Mouse (Mus musculus): ENCODE data around the gene Gpr162.
"Not testable (repeated sequence)": the region's sequence is repeated elsewhere in the genome, so short reads cannot be mapped to it uniquely, and the experiment has no call there.

Gpr162 gene

DNA sequence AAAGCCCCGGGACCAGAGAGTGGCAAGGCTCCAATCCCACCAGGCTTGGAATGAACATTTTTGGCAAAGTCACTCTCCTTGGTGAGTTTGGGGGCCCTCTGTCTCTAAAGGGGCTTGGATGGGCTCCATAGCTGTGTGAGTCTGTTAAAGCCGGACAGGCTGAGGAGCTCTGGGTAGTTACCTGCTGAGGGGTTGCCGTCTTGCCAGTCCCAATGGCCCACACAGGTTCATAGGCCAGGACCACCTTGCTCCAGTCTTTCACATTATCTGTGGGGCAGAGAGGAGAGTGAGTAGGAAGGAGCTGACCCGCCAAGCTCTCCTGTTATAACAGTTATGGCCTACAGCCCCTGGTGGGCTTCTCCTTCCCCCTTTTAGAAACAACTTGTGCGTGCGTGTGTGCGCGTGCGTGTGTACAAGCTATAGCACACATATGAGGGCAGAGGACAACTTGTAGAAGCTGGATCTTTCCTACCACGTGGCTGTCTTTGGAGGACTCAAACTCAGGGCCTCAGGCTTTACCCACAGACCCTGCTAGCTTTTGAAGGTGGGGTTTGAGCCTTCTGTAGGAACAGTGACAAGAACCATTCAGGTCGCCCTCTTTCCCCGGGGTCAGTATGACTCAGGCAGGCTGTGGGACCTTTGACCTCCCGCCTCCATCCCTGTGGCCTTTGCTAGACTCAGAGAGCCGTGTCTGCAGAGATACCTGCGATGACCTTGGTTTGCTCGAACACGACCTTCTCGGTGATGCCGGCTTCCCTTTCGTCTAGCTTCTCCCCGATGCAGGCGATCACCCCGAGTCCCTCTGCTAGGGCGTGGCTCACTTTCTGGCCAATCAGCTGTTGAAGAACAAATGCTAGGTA, 51.9 kb downstream of the Gpr162 start:
- DNase-seq (ENCODE audit: low spot score in 2 of 2), result no peak

DNA sequence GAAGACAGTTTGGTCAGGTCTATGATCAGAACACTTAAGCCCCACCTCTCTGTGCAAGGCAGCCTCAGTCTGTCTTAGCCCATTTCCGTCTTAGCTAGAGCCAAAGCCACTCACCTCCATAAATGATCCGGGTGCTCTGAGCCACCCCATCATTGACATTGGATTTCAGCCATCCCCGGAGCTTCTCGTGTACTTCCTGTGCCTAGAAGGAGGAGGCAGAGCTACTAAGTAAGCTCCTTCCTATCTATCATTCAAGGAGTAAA, 52.4 kb downstream of the Gpr162 start:
- DNase-seq (ENCODE audit: low spot score in 2 of 2), result no peak

DNA sequence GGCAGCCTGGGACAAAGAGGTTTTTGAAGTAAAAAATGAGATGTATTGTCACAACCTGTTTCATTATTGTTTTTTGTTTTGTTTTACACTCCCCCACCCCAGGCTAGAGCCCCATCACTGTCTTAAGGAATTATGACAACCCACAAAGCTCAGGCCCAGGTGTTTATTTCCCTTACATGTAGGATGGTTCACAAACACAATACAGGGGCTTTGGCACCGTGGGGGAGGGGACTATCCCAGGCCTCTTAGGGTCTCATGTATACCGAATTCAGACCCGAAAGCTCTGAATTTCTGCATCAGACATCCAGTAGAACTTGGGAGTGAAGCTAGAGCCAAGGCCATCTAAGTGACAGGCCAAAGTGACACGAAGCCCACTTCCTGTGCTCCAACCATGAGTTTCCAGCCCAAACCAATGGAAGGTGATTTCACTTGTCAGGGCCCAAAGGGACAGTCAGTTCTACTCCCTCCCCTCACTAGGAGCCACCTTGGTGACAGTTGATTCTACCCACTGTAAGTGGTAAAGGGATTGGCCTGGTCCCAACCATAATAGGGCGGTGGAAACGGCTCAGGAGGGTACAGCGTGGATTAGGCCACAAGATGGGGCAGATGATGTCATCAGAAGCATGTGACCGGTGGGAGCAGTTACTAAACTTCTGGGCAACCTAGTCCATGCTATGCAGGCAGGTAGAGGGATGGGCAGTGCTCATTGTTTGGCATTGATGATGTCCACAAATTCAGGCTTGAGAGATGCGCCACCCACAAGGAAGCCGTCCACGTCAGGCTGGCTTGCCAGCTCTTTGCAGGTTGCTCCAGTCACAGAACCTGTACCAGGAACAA, 53.0 kb downstream of the Gpr162 start:
- not testable (repeated sequence) for DNase-seq (ENCODE audit: low spot score in 2 of 2)

DNA sequence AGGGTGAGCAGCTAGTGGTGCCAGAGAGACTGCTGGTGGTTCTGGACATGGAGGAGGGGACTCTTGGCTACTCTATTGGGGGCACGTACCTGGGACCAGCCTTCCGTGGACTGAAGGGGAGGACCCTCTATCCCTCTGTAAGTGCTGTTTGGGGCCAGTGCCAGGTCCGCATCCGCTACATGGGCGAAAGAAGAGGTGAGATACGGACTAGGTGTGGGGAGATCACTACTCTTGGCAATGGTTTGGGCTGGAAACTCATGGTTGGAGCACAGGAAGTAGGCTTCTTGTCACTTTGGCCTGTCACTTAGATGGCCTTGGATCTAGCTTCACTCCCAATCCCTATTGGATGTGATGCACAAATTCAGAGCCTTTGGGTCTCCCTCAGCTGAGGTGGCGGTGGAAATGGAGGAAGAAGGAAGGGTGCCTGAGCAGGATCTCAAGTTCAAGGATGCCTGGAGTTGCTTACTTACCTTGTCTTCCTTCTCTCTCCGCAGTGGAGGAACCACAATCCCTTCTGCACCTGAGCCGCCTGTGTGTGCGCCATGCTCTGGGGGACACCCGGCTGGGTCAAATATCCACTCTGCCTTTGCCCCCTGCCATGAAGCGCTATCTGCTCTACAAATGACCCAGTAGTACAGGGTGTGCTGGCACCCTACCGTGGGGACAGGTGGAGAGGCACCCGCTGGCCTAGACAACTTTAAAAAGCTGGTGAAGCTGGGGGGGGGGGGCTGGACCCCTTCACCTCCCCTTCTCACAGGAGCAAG, 53.8 kb downstream of the Gpr162 start:
- DNase-seq (ENCODE audit: low spot score in 2 of 2), result no peak

DNA sequence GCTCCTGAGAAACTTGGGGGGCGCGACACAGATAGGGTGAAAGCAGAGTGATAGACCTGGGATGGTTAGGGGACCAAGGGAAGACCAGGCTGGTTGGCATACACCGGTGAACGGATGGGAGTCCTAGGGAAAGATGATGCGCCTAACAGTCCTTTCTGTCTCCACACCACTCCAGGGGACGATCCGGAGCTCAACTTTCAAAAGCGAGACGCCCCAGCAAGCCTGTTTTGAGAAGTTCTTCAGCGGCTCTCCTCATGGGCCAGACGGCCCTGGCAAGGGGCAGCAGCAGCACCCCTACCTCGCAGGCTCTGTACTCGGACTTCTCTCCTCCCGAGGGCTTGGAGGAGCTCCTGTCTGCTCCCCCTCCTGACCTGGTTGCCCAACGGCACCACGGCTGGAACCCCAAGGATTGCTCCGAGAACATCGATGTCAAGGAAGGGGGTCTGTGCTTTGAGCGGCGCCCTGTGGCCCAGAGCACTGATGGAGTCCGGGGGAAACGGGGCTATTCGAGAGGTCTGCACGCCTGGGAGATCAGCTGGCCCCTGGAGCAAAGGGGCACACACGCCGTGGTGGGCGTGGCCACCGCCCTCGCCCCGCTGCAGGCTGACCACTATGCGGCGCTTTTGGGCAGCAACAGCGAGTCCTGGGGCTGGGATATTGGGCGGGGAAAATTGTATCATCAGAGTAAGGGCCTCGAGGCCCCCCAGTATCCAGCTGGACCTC, 54.6 kb downstream of the Gpr162 start:
- DNase-seq (ENCODE audit: low spot score in 2 of 2), result peak; percentile 70 to 76
